Mouse (Mus musculus): ENCODE data around the gene Zc2hc1b. TPM values are rescaled to one million over a fixed set of nuclear protein-coding genes. Genes with fewer than 3 reads are reported as not detected.
A peak's percentile ranks its signal among the peaks of the same experiment; 100 is the strongest.
"Not testable (repeated sequence)": the region's sequence is repeated elsewhere in the genome, so short reads cannot be mapped to it uniquely, and the experiment has no call there.

The Zc2hc1b gene
- not detected for total RNA-seq (2021)
- long read RNA-seq, experiment 1 = 0 reads
- long read RNA-seq, experiment 2 = 0 reads

DNA sequence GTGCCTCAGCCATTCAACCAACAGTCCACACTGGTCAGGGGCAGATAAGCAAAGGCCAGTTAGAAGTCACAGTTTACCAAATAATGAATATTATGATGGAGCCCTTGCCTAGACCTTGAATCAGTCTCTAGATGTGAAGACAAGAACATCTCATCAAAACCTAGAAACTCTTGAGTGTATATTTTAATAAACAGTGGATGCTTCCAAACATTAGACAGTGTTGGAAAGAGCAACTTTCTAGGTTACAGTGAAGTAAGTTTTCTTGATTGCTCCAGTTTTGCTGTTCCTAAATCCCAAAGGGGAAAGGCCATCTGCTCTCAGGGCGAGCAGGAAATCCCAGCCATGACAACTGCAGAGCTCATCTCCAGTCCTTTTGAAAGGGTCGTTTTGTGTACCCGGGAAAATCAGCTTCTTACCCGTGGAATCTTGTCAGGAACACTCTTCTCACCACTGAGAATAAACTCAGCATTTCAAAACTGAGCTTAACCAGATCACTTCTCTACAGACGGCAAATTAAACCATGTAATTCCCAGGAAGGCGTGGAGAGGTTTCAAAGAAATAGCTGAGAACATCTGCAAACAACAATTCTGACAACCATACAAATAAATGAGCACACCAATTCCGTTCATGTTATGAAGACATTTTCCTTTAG is at the start of gene Zc2hc1b:
TSS of gene Zc2hc1b (minus strand) at position 51 of the 652 bp plus-strand sequence.
- no peak for DNase-seq

DNA sequence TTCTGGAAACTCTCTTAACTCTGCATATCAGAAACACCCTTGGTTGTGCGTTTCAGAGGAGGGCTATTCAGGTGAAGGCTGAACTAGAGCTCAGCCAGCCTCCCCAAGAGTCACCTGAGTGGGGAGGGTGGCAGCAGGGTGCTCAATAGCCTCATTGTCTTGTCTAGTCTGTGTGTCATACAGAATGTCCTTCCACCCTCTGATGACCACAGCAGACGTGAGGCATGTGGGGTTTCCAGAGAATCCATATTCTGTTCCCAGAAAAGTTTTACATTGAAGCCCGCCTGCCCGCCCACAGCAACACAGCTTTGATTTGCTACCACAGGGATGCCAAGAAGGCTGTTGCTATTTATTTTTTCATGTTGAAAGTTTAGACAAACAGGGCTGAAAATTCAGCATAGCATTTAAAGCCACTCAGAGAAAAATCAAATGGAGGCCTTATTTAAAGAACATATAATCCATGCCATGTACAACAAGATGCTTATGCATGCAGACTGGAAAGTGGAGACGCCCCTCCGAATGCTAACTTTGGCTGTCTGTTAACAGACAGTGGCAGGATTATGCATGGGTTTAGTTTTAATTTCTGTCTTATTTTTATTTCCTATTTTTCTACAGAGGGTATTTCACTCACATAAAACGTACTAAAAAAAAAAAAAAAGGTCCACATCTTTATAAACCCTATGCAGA is 47.7 kb upstream of the Zc2hc1b start:
- no peak for DNase-seq

DNA sequence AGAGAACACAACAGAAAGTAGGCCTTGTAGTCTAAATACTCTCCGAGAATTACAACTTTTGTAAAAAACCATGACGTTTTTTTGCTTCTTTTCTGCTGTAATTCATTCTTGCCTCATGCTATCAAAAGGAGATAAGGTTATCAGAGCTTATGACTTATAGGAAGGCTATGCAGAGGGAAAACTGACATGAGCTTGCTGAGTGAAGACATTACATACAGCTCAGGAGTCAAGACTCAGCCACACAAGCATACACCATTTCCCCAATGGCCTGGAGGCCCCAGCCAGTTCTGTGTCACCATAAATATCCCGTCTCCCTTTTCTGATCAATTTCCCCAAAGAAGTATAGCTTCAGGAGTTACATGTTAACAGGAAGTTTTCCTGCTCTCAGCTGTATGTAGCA is 44.3 kb upstream of the Zc2hc1b start:
- DNase-seq = no peak

GRCm38 (mm10) chr10:13220061-13220460 is 42.2 kb upstream of the Zc2hc1b start:
- DNase-seq = no peak

DNA sequence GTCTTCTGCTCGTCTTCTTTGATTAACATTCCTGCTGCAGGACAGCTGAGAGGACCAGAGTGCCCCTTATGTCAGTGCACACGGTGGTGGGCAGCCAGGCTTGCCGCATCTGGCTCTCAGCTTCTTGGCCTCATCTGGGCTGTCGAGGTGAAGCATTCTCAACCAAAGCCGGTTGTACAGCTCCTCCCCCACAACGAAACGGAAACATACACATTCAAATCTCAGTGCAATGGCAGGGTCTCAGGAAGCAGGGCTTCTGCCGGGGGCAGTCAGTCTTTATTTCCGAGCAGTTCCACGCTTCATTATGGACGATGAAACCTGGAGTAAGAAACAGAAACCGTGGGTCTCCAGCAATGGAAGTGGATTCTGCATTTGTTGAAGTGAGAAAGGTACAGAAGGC is 36.1 kb upstream of the Zc2hc1b start:
- DNase-seq = no peak

DNA sequence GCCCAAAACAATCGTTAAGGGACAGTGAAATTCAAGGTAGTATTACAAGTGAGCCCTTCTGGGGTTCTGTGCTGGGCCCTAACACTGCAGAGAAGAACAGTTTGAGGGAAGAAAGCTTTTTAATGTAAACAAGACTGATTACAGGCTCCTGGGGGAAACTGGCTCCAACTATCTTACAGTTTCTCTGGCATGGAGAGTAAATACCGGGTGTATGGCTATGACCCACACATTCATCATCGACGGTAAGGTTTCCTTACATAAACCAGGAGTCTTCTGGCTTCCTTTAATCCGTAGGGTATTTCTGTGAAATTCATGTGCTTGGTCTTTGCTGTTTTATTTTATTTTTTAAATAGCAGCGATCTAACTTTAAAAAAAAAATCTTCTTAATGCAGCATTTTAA is 35.0 kb upstream of the Zc2hc1b start:
- DNase-seq = no peak

DNA sequence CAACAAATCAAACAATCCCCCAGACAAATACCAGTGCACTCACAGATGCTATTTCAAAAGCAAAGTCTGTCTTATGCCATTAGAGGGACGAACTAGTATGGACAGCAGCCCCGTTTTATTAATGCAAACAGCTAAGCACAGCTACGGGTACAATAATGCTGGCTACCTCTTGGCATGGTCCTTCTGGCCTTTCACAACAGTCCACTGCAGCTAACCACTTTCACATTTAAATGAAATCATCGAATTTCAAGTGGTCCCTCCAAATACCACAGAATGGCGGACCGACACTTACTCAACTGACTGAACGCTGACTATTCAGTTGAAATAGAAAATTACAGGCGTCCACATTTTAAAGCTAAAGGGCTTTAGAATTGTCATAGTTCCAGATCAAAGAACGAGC is 34.5 kb upstream of the Zc2hc1b start:
- no peak for DNase-seq

DNA sequence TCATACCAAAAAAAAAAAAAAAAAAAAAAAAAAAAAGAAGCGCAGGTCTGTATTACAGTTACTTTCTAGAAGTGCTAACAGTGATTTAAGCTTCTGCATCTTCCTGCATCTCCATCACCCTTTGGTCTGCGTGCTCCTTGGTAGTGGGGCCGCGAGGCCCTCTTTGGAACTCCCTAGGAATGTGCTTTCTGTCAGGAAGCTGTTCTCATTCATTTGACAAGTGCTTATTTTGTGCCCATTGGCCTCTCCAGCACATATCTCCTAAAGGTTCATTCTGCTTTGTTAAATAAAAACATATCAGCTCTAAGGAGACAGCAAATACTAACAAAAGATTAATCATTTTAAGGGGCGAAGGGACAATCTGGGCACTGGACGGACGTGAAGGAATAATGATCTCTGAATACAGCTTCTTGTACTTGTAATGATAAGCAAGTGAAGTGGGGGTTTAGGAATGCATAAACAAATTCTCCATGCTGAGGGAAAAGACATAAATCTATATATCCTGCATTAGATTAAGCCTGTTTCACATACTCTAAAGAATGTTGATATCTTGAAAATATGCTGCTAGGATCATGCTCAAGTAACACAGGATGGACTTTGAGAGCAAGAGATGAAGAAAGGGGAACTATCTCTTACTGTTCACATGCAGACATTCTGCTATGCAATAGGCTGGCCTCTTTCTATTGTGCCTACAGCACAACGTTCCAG is 32.3 kb upstream of the Zc2hc1b start:
- no peak for DNase-seq

DNA sequence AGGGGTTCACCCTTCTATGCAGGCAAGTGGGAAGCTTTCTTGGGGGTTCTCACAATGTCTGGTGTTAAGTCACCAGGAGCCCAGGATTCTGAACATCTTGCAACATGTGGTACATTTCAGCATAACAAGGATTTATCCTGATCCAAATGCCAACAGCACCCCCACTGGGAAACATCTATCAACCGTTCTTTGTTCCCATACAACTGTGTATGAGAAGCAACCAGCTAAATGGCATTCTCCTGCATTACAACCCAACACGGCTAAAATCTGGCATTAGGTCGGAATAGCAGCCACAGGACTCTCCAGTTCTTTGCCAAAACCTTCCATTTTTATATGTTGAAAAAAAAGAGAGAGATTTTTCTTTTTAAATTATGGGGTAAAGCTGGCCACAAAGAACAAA is 31.7 kb upstream of the Zc2hc1b start:
- DNase-seq = no peak

- no peak for DNase-seq
These were observed 31.2 kb upstream of the Zc2hc1b start for GRCm38 (mm10) chr10:13209061-13209460.

GRCm38 (mm10) chr10:13201741-13202293 is 24.0 kb upstream of the Zc2hc1b start:
- no peak for DNase-seq

DNA sequence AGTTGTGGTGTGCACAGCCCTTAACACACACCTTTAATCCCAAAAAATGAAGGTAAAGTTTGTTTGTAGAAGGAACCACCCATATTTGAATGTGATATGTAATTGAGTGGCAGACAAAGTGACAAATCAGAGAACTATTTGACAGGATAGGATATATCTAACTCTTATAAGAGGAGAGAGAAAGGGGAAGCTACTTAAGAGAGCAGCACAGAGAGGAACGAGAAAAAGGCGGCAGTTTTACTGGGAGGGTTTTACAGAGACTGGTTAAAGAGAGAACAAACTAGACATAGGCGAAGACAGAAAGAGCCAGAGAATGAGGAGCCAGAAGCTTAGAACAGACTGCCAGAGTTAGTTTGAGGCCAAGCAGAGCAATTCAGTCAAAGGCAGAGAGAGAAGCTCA is 23.0 kb upstream of the Zc2hc1b start:
- no peak for DNase-seq

DNA sequence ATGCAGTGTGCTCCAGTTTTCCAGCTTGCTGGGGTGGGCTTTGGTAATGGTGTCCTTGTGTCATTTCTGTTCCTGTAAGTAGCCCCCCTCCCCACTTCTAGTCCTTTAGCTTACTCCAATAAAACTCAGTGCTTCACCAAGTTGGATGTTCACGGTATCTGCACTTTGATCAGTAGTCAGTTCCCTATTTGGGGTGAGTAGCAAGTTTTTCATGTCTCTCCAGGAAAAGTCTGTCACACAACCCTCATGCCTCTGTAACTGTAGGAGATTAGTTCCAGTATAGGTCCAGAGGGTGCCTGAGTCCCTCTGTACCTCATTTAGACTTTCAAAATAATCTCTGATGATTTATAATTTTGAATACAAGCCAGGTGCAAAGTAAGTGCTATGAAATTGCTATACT is 21.4 kb upstream of the Zc2hc1b start:
- no peak for DNase-seq

DNA sequence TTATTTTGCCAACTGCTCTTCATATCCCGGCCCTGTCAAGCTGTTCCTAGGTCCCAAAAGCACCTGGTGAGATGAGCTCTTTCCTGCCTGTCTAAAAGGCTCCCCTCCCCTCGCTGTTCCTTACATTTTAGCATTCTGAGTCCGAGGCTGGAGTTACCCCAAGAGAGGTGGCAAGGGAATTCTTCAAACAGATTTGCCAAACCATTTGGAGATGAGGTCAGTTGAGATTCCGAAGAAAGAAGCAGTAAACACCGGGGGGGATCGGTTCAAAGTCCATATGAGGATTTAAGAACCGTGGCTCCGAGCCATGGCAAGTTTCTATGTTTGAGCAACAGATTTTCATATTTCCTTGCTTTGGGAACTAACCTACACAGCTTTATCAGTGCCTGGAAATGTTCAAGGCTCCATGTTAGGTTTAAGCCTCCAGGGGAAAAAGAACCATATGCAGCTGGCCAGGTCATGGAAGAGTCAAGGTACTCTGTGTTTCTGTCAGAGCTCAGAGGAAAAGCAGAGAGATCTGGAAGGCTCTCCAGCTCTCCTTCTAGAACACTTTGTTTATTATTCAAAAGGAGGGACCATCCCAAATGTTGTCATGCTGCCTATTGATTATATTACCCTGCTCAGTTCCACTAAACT is 19.2 kb upstream of the Zc2hc1b start:
- no peak for DNase-seq

DNA sequence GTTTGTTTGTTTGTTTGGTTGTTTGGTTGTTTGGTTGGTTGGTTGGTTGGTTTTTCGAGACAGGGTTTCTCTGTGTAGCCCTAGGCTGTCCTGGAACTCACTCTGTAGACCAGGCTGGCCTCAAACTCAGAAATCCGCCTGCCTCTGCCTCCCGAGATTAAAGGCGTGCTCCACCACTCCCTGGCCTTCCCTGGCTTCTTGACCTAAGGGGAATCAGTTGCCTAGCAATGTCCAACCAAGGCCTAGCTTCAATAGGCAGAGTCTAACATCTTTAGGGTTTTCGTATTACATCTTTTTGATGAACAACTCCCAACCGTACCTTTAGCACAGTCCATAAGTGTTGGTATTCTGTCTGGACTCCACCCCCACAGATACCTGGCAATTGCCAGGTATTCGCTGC is 15.7 kb upstream of the Zc2hc1b start:
- not testable (repeated sequence) for DNase-seq

DNA sequence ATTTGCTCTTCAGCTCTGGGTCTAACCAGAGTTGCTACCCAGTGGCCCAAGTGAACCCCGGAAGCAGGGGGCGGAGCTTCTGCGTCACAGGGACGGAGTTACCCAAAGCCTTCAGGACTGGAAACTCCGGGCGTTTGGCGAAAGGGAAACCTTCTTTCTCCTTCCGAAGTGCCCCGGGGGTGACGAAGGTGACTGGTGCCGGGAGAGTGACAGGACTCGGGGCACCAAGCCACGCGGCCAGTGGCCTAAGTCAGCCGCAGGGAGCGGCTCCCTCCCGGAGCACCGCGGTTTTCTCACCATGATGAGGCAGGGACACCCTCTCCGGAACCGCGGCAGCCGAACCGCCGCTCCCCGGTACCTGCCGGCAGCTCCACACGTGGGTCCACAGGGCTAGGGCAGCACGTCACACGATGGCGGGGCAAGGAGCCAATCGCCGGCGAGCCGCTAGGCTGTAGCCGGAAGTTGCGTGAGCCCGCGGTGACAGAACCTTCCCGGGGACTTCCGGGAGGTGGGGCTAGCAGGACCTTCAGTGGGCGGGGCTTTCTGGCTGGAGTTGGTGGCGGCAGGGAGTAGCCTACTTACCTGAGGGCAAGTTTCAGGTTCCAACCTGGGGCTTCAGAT is 15.0 kb upstream of the Zc2hc1b start, which contains the start of gene Ltv1:
TSS of gene Ltv1 (minus strand) at position 438 of the 621 bp plus-strand sequence.
- peak; percentile 96 to 97 for DNase-seq

DNA sequence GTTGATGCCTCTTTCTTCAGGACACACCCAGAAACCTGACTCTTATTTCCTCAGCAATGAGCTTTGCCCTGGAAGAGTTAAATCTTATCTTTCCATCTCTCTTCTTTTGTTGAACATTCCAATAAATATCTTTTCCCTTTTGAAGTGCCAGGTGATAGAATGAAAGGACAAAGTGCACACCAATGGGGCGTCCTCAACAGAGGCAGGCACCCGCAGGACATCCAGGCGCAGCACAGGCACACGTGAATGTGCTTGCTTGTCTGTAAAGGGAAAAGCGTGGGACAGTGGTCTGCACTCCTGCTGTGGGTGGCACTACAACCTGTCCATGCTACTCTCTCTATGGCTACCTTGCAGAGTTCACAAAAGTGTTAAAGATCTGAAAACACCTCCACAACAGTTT is 12.1 kb upstream of the Zc2hc1b start:
- no peak for DNase-seq

- no peak for DNase-seq
These were observed 8.9 kb upstream of the Zc2hc1b start for GRCm38 (mm10) chr10:13186754-13187153.

GRCm38 (mm10) chr10:13184170-13184766 is 6.4 kb upstream of the Zc2hc1b start:
- DNase-seq = no peak

DNA sequence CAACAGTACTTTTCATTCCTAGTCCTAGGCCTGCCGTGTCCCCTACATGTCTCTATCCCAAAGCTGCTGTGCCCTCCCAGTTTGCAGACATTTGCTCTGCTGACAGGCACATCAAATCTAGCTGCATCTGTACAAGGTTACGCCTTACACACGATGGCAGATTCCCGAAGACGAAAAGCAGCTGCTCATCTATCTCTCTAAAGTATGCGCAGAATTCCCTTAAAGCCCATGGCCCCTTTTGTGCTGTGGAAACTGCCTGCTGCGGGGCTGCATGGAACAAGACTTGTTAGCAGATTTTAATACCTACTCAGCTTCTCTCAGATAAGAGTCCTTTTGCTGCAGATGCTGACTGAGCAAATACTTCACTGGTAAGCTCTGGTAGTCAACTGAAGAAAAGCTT is 2.4 kb upstream of the Zc2hc1b start:
- DNase-seq = no peak

DNA sequence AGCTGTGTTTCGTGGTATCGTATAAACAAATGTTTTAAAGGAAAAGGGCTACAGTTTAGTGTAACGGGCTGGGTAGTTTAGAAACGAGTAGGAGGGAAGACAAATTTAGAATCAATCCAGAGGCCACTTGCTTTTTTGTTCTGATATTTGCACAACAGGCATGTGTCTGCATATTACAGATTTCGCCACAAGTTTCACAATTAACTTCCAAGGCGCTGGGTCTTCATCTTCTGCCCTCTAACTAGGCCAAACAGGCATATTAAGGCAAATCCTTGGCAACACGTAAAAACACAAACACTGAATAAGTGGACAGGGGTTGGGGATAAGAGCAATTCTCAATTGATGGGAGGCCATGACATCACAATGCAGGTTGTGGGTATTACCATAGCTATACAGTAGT is 2.0 kb downstream of the Zc2hc1b start:
- DNase-seq = no peak

- DNase-seq = peak in 1 of 2 experiments; percentile 14
These were observed 5.0 kb downstream of the Zc2hc1b start for GRCm38 (mm10) chr10:13172798-13173221.
